Mouse (Mus musculus) liver, adult 2 months (tissue): ENCODE measurements at regions not wholly inside any gene's neighbourhood (a gene's known extent, or its start where the extent isn't known, plus 50 kb on each side); places are given as distances from the start of the nearest gene placed in this dataset.

Source experiments
- CTCF ChIP-seq: fragments of 200-500 bp; IDR thresholded peaks from 2 replicates; pipeline ENCODE4 v1.5.1; 2011; ENCODE audit warnings: low read depth, low read length, control low read depth
- POLR2A ChIP-seq: fragments of 200-500 bp; IDR thresholded peaks from 2 replicates; pipeline ENCODE4 v1.6.1; 2011; ENCODE audit warnings: low read length, control low read depth; ENCODE audit not compliant: insufficient read depth; ENCODE audit errors: extremely low read depth

- TF ChIP-seq CTCF (no peak), POLR2A (no peak)
These were observed 96.8 kb upstream of the Slc22a12 start for GRCm38 (mm10) chr19:6639681-6640080.
